Mouse (Mus musculus): ENCODE data around the gene Olfr1002.
"Not testable (repeated sequence)": the region's sequence is repeated elsewhere in the genome, so short reads cannot be mapped to it uniquely, and the experiment has no call there.

Olfr1002 gene

GRCm38 (mm10) chr2:85650604-85651003 is at the start of gene Olfr1002:
Gene Olfr1002, minus strand, starts transcription at chr2:85650704.
- no peak for DNase-seq (ENCODE audit: low read depth, low spot score)

GRCm38 (mm10) chr2:85689131-85689530 is 38.6 kb upstream of the Olfr1002 start, which contains the start of gene Olfr1008:
Gene Olfr1008, plus strand, starts transcription at chr2:85689431.
- no peak for DNase-seq (ENCODE audit: low read depth, low spot score)

GRCm38 (mm10) chr2:85678667-85679066 is 28.2 kb upstream of the Olfr1002 start, which contains the start of gene Olfr1006:
Gene Olfr1006, minus strand, starts transcription at chr2:85678767.
- no peak for DNase-seq (ENCODE audit: low read depth, low spot score)

DNA sequence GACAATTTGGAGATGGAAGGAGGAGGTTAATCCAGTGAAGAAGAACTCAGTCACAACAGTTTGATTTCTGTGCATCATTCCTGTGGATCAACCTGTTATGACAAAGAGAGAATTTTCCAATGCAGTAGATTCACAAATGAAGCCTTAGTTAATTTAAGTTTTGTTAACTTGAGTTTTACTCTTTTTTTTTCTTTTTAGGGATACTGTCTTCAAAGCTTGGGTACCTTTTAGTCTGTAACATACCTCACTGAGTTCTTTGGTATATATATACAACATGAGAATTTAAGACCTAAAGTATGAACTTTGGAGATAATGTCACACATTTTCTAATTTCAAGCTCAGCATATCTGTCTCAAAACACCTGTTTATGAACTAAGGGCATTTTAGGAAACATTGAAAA is 13.9 kb upstream of the Olfr1002 start, which contains the start of gene Olfr154:
TSS of gene Olfr154 (minus strand) at position 101 of the 400 bp plus-strand sequence.
- DNase-seq (ENCODE audit: low read depth, low spot score) = not testable (repeated sequence)

- DNase-seq (ENCODE audit: low read depth, low spot score) = no peak
Observed at GRCm38 (mm10) chr2:85611803-85612202, 38.7 kb downstream of the Olfr1002 start, which contains the start of gene Olfr1000. Gene Olfr1000, minus strand, starts transcription at chr2:85611903.
